Mouse (Mus musculus) neural tube, embryonic 12.5 days (tissue): ENCODE results near the gene Dph1. TPM values are rescaled to one million over a fixed set of nuclear protein-coding genes. Genes with fewer than 3 reads are reported as not detected.

Experiments used
- ATAC-seq: fragments of 200-750 bp; cut with Nextera tagmentation; 2 replicates; pipeline ENCODE4 v1.8.0; 2017; ENCODE audit warnings: low read depth, mild to moderate bottlenecking, moderate TSS enrichment, moderate library complexity; ENCODE audit not compliant: low FRiP score
- H3K27ac ChIP-seq: fragments of 300-500 bp; sonication (generic); 2 replicates; pipeline ENCODE4 v1.5.1; 2016
- H3K27me3 ChIP-seq: fragments of 300-500 bp; sonication (generic); replicated peaks from 2 replicates; pipeline ENCODE4 v1.6.1; 2016; ENCODE audit warnings: mild to moderate bottlenecking
- H3K36me3 ChIP-seq: fragments of 300-500 bp; sonication (generic); 2 replicates; pipeline ENCODE4 v1.6.1; 2016; ENCODE audit warnings: mild to moderate bottlenecking
- H3K4me1 ChIP-seq: fragments of 300-500 bp; sonication (generic); 2 replicates; pipeline ENCODE4 v1.6.1; 2016
- H3K4me2 ChIP-seq: fragments of 300-500 bp; sonication (generic); replicated peaks from 2 replicates; pipeline ENCODE4 v1.6.1; 2016; ENCODE audit warnings: mild to moderate bottlenecking
- H3K4me3 ChIP-seq: fragments of 300-500 bp; sonication (generic); 2 replicates; pipeline ENCODE4 v1.5.1; 2016
- H3K9ac ChIP-seq: fragments of 300-500 bp; sonication (generic); 2 replicates; pipeline ENCODE4 v1.6.1; 2016; ENCODE audit warnings: mild to moderate bottlenecking
- H3K9me3 ChIP-seq: fragments of 300-500 bp; sonication (generic); 2 replicates; pipeline ENCODE4 v1.6.1; 2016; ENCODE audit warnings: mild to moderate bottlenecking
- WGBS: fragments of 180-500 bp; shearing (Covaris S2); methylation state at CpG from one replicate; pipeline ENCODE4 v1.1.7; 2016; 5-methylcytosine and 5-hydroxymethylcytosine counted together
- polyA plus RNA-seq: library from polyadenylated mRNA; unstranded; fragments of >200 nt; fragmentation: Nextera tagmentation; extraction: Ambion mirVana; gene quantifications from 2 replicates; pipeline ENCODE4 v1.2.1, GENCODE M21; 2016

Gene Dph1
- polyA plus RNA-seq, 1 experiment from 2014 or later = 18.4 TPM

DNA sequence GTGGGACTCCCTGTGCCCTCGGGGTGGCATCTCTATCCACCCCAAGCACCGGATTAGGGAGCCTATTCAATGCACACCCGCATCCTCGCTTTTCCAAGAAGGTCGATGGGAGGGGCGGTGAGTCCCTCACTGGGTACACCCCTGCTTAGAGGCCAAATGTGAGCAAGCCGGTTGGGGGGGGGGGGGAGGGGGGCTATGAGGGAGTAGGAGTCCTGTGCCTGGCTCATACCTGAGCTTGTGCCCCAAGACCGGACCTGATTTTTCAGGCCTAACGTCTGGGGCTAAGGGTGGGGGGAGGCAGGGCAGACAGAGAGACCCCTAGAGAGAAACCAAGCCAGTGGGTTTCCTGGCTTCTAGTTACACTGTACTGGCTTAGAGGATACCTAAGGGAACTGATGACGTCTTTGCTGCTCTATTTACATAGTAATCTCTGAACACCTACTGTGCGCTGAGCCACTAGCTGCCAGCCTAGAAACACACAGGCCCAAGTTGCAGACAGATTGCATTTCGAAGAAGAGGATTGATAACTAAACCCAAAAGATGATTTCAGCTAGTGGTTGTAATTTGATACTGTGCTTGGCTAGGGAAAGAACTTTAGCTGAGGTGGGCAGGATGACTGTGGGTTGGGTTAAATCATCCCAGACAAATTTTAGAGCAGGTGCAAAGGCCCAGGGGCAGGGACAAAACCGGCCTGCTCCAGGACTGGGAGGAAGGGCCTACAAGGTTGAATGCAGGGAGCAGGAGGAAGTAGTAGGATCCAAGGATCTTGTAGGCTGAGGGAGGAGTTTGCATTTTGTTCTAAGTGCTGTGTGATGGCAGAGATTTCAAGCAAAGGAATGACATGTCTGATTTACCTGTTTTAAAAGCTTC, 23.3 kb upstream of the Dph1 start:
- WGBS = 18% methylated on average over 13 of the region's 13 CpGs
- H3K27me3 ChIP-seq = no peaks in the 10 kb centered on the region; the same call in 1 of the 2 replicates
- peaks cover 26% of the 10 kb centered on the region for H3K4me1 ChIP-seq
- H3K27ac ChIP-seq = no peak overlapping the region
- no peaks in the 10 kb centered on the region for H3K36me3 ChIP-seq
- H3K4me2 ChIP-seq = peak overlapping the region; percentile 69
- H3K4me3 ChIP-seq = peak overlapping the region; percentile 29
- H3K9ac ChIP-seq = peak overlapping the region; percentile 61
- ATAC-seq = peak; percentile 23; the same call in 1 of the 2 replicates
- no peaks in the 10 kb centered on the region for H3K9me3 ChIP-seq

- Histone ChIP-seq H3K4me2 (peak overlapping the region; percentile 69), H3K27me3 (no peaks in the 10 kb centered on the region; the same call in 1 of the 2 replicates), H3K4me3 (peak overlapping the region; percentile 29), H3K9ac (peak overlapping the region; percentile 61), H3K9me3 (no peaks in the 10 kb centered on the region), H3K36me3 (no peaks in the 10 kb centered on the region), H3K27ac (peak overlapping the region; percentile 15; the same call in 1 of the 2 replicates), H3K4me1 (peaks cover 26% of the 10 kb centered on the region)
- peak; percentile 75 for ATAC-seq
- WGBS = 3% methylated on average over 35 of the region's 35 CpGs
Observed at GRCm38 (mm10) chr11:75213372-75214080, 22.5 kb upstream of the Dph1 start.

DNA sequence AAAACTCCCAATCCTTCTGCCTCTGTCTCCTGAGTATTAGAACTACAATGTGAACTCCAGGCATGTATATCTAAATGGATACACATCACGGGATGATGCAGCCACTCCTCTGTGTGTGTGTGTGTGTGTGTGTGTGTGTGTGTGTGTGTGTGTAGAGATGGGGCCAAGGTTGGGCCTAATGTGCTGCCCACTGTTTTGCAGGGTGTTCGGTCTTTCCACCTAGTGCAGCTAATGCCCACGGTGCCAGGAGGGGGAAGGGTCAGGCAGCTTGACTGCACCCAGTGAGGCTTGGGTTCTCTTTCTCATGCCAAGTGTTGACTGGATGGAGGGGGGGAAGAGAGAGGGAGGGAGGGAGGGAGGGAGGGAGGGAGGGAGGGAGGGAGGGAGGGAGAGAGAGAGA, 21.8 kb upstream of the Dph1 start:
- Histone ChIP-seq H3K27ac (no peak overlapping the region), H3K4me2 (no peak overlapping the region), H3K4me3 (no peak overlapping the region), H3K27me3 (no peaks in the 10 kb centered on the region; the same call in 1 of the 2 replicates), H3K9ac (no peak overlapping the region), H3K36me3 (no peaks in the 10 kb centered on the region), H3K9me3 (no peaks in the 10 kb centered on the region), H3K4me1 (peaks cover 26% of the 10 kb centered on the region)
- 49% methylated on average over 3 of the region's 3 CpGs for WGBS
- no peak for ATAC-seq

DNA sequence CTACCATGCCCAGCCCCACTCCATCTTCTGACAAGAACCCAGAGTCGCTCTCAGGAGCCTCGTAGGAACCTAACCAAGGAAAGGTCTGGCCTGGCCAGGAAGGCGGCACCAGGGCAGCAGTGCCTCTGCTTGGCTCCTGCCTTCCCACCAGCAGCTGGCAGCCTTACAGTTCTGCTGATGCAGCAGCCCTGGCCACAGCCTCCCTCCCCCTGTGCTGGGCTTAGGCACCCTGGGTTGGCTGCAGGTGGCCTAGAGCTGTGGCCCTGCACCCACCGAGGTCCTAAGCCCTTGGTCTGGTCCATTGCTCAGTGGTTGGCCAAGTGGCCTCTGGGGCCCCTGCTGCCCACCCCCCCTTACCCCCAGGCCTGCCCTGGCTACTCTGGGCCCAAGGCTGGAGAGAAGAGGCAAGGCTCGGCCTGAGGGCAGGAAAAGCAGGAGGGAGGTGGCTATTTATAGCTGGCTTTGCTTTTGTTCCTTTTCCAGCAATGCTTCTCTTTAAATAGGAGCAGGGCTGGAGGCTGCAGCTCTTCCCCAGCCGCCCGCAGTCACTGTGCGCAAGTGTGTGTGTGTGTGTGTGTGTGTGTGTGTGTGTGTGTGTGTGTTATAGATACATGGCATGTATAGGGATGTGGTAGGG, 21.1 kb upstream of the Dph1 start:
- no peaks in the 10 kb centered on the region for H3K36me3 ChIP-seq
- H3K9ac ChIP-seq = 0 out of 2 replicates have a peak overlapping the region, but pooled peaks have one; percentile 13
- no peak overlapping the region for H3K4me3 ChIP-seq
- no peak overlapping the region for H3K4me2 ChIP-seq
- peaks cover 26% of the 10 kb centered on the region for H3K4me1 ChIP-seq
- H3K9me3 ChIP-seq = no peaks in the 10 kb centered on the region
- 44% methylated on average over 8 of the region's 8 CpGs for WGBS
- no peaks in the 10 kb centered on the region; the same call in 1 of the 2 replicates for H3K27me3 ChIP-seq
- ATAC-seq = no peak
- 0 out of 2 replicates have a peak overlapping the region, but pooled peaks have one; percentile 32 for H3K27ac ChIP-seq

- H3K4me3 ChIP-seq = no peak overlapping the region
- 67% methylated on average over 6 of the region's 6 CpGs for WGBS
- H3K9me3 ChIP-seq = no peaks in the 10 kb centered on the region
- H3K4me2 ChIP-seq = no peak overlapping the region
- no peak for ATAC-seq
- H3K4me1 ChIP-seq = peaks cover 26% of the 10 kb centered on the region
- H3K36me3 ChIP-seq = no peaks in the 10 kb centered on the region
- H3K27me3 ChIP-seq = no peaks in the 10 kb centered on the region; the same call in 1 of the 2 replicates
- H3K27ac ChIP-seq = no peak overlapping the region
- H3K9ac ChIP-seq = no peak overlapping the region
Observed at GRCm38 (mm10) chr11:75210755-75211154, 19.7 kb upstream of the Dph1 start.

DNA sequence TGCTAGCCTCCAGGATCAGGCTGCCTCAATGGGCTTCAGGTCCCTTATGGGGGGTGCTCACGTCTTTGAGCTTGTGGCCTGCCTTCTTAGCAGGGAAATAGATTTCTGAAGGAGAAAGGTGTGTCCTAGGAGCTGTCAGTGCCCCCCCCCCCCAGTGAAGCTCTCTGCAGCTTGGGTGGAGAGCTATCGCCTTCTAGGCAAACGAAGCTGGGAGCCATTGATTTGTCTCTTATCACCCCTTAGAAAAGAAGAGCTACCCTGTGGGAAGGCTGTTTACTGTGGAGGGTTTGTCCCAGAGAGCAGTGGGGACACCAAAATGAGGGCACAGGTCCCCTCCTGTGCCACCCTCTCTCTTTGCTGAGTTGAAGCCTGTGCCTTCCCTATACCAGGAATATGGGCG, 19.1 kb upstream of the Dph1 start:
- Histone ChIP-seq H3K4me2 (no peak overlapping the region), H3K36me3 (no peaks in the 10 kb centered on the region), H3K9ac (no peak overlapping the region), H3K4me3 (no peak overlapping the region; the same call in 1 of the 2 replicates), H3K27me3 (no peaks in the 10 kb centered on the region), H3K4me1 (peaks cover 26% of the 10 kb centered on the region), H3K27ac (no peak overlapping the region), H3K9me3 (no peaks in the 10 kb centered on the region)
- WGBS = 61% methylated on average over 4 of the region's 4 CpGs
- no peak for ATAC-seq

GRCm38 (mm10) chr11:75209363-75209762, 18.3 kb upstream of the Dph1 start:
- no peak overlapping the region for H3K4me3 ChIP-seq
- no peaks in the 10 kb centered on the region for H3K9me3 ChIP-seq
- no peak for ATAC-seq
- no peak overlapping the region for H3K4me2 ChIP-seq
- no peak overlapping the region for H3K9ac ChIP-seq
- 50% methylated on average over 4 of the region's 4 CpGs for WGBS
- H3K4me1 ChIP-seq = peaks cover 25% of the 10 kb centered on the region
- H3K36me3 ChIP-seq = no peaks in the 10 kb centered on the region
- no peaks in the 10 kb centered on the region for H3K27me3 ChIP-seq
- no peak overlapping the region for H3K27ac ChIP-seq

DNA sequence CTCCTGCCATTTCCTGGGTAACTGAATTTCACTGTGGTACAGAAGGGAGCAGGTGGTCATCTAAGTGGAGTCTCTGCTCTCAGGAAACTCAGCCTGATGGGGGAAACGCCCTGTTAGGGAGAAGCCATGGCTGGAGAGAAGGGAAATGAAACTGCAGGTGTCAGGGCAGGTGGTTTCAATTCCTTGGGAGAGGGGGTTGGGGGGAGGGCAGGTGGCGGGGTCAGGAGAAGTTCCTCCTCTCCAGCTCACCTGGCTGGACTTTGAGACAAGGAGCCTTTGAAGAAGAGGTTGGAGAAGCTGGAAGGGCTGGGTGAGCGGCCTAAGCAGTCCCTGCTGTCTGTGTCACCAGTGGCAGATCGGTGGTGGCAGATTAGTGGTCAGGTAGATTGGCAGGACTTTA, 15.3 kb upstream of the Dph1 start:
- H3K36me3 ChIP-seq = no peaks in the 10 kb centered on the region
- H3K9me3 ChIP-seq = no peaks in the 10 kb centered on the region
- peaks cover 9% of the 10 kb centered on the region; the same call in 1 of the 2 replicates for H3K4me1 ChIP-seq
- no peaks in the 10 kb centered on the region for H3K27me3 ChIP-seq
- 84% methylated on average over 4 of the region's 4 CpGs for WGBS
- H3K27ac ChIP-seq = no peak overlapping the region
- H3K9ac ChIP-seq = no peak overlapping the region
- no peak overlapping the region for H3K4me2 ChIP-seq
- ATAC-seq = no peak
- H3K4me3 ChIP-seq = no peak overlapping the region

DNA sequence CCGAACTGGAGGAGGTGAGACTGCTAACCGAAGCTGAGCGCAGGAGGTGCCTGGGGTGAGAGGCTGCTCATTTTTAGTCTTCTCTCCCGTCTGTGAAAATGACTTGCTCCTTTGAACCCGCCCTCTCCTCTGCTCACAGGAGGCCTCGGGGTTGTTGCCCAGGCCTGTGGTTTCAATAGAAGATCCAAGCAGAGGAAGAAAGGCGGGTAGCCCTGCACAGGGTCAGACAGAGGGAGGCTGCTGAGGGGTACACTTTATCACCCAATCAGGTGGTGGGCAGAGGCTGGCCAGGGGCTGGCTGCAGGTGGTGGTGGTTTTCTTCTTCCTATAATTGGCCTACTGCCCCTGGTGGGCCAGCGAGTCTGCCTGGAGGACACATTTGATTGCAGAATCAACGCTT, 13.4 kb upstream of the Dph1 start:
- Histone ChIP-seq H3K27me3 (peaks cover 7% of the 10 kb centered on the region; the same call in 1 of the 2 replicates), H3K36me3 (no peaks in the 10 kb centered on the region), H3K4me2 (no peak overlapping the region), H3K9me3 (no peaks in the 10 kb centered on the region), H3K4me3 (no peak overlapping the region), H3K9ac (no peak overlapping the region), H3K4me1 (peaks cover 9% of the 10 kb centered on the region), H3K27ac (no peak overlapping the region)
- no peak for ATAC-seq
- 44% methylated on average over 9 of the region's 9 CpGs for WGBS

- ATAC-seq = no peak
- H3K4me2 ChIP-seq = no peak overlapping the region
- H3K36me3 ChIP-seq = no peaks in the 10 kb centered on the region
- H3K27ac ChIP-seq = no peak overlapping the region
- H3K9ac ChIP-seq = no peak overlapping the region
- no peak overlapping the region for H3K4me3 ChIP-seq
- 85% methylated on average over 4 of the region's 4 CpGs for WGBS
- no peaks in the 10 kb centered on the region for H3K9me3 ChIP-seq
- peaks cover 7% of the 10 kb centered on the region; the same call in 1 of the 2 replicates for H3K27me3 ChIP-seq
- peaks cover 9% of the 10 kb centered on the region for H3K4me1 ChIP-seq
Observed at GRCm38 (mm10) chr11:75203926-75204325, 12.9 kb upstream of the Dph1 start.

- WGBS = 67% methylated on average over 8 of the region's 8 CpGs
- no peak overlapping the region for H3K4me2 ChIP-seq
- no peak overlapping the region for H3K4me3 ChIP-seq
- H3K27me3 ChIP-seq = peaks cover 13% of the 10 kb centered on the region; the same call in 1 of the 2 replicates
- H3K9ac ChIP-seq = no peak overlapping the region
- H3K36me3 ChIP-seq = no peaks in the 10 kb centered on the region
- peaks cover 17% of the 10 kb centered on the region for H3K4me1 ChIP-seq
- H3K9me3 ChIP-seq = no peaks in the 10 kb centered on the region
- ATAC-seq = no peak
- no peak overlapping the region for H3K27ac ChIP-seq
Observed at GRCm38 (mm10) chr11:75201721-75202120, 10.7 kb upstream of the Dph1 start.

GRCm38 (mm10) chr11:75200935-75201334, 9.9 kb upstream of the Dph1 start:
- Histone ChIP-seq H3K9ac (no peak overlapping the region), H3K27me3 (peaks cover 20% of the 10 kb centered on the region), H3K4me1 (peaks cover 18% of the 10 kb centered on the region), H3K36me3 (no peaks in the 10 kb centered on the region), H3K27ac (no peak overlapping the region), H3K4me3 (no peak overlapping the region), H3K4me2 (no peak overlapping the region), H3K9me3 (no peaks in the 10 kb centered on the region)
- ATAC-seq = no peak
- 90% methylated on average over 12 of the region's 12 CpGs for WGBS
